Mouse (Mus musculus): ENCODE data around the gene Olfr794. TPM values are rescaled to one million over a fixed set of nuclear protein-coding genes. Genes with fewer than 3 reads are reported as not detected.

The Olfr794 gene
- not detected in 2 replicates for polyA plus RNA-seq (2012; rRNA removed)

DNA sequence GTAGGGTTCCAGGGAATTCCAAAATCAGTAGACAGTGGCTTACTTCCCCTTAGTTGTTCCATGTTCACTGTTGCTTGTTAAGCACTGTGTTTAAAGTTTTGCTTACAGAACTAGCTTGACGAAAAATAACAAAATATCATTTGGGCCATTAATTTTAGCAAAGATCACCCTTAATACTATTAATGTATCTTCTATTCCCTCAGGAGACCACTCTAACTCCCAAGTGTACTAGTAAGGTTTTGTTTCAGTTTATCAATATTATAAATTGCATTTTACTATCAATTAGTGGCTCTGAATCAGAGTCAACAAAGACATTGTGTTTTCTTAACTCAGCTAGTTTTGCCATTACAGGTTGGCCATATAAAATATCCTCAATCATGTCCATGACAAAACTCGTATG, at the start of gene Olfr794:
Olfr794 (plus strand) TSS at position 301 of the 400 bp plus-strand sequence.
- no peaks in the 10 kb centered on the region for H3K4me1 ChIP-seq (ENCODE audit: control insufficient read depth, insufficient read depth, low read length)
- no peak within 1 kb of the TSS for H3K4me3 ChIP-seq (replicated peaks; ENCODE audit: extremely low read depth, low read depth, low read length)
- TF ChIP-seq CTCF (IDR thresholded peaks at IDR 0.05; ENCODE audit: insufficient read depth, low read length) (no peak), POLR2A (IDR thresholded peaks at IDR 0.05; ENCODE audit: borderline replicate concordance, extremely low read depth, low read depth, low read length) (no peak)
- DNase-seq: no peak
- WGBS: 69% methylated on average over 2 of the region's 2 CpGs

DNA sequence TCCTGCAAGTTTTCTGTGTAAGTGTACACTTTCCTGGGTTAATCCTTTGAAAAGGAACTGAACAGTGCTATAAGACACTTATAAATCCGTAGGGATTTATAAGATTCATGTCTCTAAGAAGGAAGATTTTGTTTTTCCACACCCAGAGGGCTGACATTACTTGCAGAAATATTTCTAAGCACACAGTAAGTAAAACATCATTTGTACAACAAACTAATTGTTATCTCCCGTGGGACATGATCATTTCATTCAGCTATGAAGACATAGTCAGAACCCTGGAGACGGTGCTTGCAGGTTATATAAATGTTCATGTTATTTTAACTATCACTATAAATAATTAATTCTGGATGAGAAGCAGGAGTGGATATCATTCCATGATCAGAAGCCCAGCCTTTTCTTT, 46.0 kb upstream of the Olfr794 start, which contains the start of gene Olfr791:
Olfr791 (plus strand) TSS at position 301 of the 400 bp plus-strand sequence.
- Histone ChIP-seq H3K4me3 (replicated peaks; ENCODE audit: extremely low read depth, low read depth, low read length) (no peak within 1 kb of the TSS), H3K4me1 (ENCODE audit: control insufficient read depth, insufficient read depth, low read length) (no peaks in the 10 kb centered on the region)
- TF ChIP-seq CTCF (IDR thresholded peaks at IDR 0.05; ENCODE audit: insufficient read depth, low read length): no peak
- no peak for TF ChIP-seq POLR2A (IDR thresholded peaks at IDR 0.05; ENCODE audit: borderline replicate concordance, extremely low read depth, low read depth, low read length)
- 58% methylated on average over 3 of the region's 3 CpGs for WGBS
- no peak for DNase-seq

DNA sequence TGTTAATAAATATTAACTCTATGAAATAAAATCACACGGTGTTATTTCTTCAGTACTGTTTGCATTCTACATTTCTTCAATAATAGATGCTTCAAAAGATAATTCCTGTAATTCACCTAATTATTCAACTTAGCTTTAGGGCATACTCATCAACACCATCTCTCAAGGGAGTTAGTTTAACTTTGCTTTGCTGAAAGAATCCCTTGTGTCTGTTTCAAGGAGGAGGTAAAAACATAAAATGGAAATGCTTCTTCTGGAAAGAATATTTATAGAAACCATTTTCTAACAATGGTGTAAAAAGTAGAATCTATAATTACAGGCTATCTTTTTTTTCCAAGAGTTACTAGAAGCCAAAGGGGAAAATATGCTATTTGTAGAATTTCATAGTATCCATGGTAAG, 28.6 kb upstream of the Olfr794 start, which contains the start of gene Olfr792:
Olfr792 (plus strand) TSS at position 301 of the 400 bp plus-strand sequence.
- no peak for DNase-seq
- WGBS: 85% methylated on average over 1 of the region's 1 CpGs
- no peaks in the 10 kb centered on the region for H3K4me1 ChIP-seq (ENCODE audit: control insufficient read depth, insufficient read depth, low read length)
- no peak within 1 kb of the TSS for H3K4me3 ChIP-seq (replicated peaks; ENCODE audit: extremely low read depth, low read depth, low read length)
- TF ChIP-seq CTCF (IDR thresholded peaks at IDR 0.05; ENCODE audit: insufficient read depth, low read length) (no peak), POLR2A (IDR thresholded peaks at IDR 0.05; ENCODE audit: borderline replicate concordance, extremely low read depth, low read depth, low read length) (no peak)

GRCm38 (mm10) chr10:129549354-129549753, 18.1 kb upstream of the Olfr794 start:
- TF ChIP-seq CTCF (IDR thresholded peaks at IDR 0.05; ENCODE audit: insufficient read depth, low read length): no peak
- no peak for TF ChIP-seq POLR2A (IDR thresholded peaks at IDR 0.05; ENCODE audit: borderline replicate concordance, extremely low read depth, low read depth, low read length)
- DNase-seq: no peak

GRCm38 (mm10) chr10:129577066-129577465, 9.6 kb downstream of the Olfr794 start:
- Histone ChIP-seq H3K4me3 (replicated peaks; ENCODE audit: extremely low read depth, low read depth, low read length) (no peak overlapping the region), H3K4me1 (ENCODE audit: control insufficient read depth, insufficient read depth, low read length) (no peaks in the 10 kb centered on the region)
- DNase-seq: no peak
- WGBS: 60% methylated on average over 1 of the region's 1 CpGs
- TF ChIP-seq POLR2A (IDR thresholded peaks at IDR 0.05; ENCODE audit: borderline replicate concordance, extremely low read depth, low read depth, low read length) (no peak), CTCF (IDR thresholded peaks at IDR 0.05; ENCODE audit: insufficient read depth, low read length) (no peak)

More at GRCm38 (mm10) chr10:129549354-129549753, 18.1 kb upstream of the Olfr794 start:
- Histone ChIP-seq H3K4me1 (ENCODE audit: control insufficient read depth, insufficient read depth, low read length) (no peaks in the 10 kb centered on the region), H3K4me3 (replicated peaks; ENCODE audit: extremely low read depth, low read depth, low read length) (no peak overlapping the region)
- WGBS: 33% methylated on average over 1 of the region's 1 CpGs

DNA sequence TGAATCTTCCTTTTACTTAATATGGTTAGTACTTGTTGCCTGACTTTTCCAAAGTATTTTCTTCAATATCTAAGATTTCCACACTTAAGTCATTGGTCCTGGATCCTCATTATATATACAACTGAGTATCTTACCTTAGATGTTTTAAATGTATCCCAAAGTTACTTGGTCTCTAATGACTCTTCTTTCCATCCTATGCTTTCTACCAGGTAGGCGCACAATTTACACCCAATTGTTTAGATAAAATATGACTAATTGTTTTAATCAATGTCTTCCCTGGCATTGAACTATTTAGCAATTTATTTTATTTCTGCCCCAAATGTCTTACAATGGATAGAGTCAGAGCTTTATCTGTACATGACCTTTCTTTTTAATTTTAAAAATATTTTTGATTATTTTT, 45.0 kb downstream of the Olfr794 start, which contains the start of gene Olfr796:
Olfr796 (minus strand) TSS at position 101 of the 400 bp plus-strand sequence.
- no peak for DNase-seq
- no peak for TF ChIP-seq CTCF (IDR thresholded peaks at IDR 0.05; ENCODE audit: insufficient read depth, low read length)
- TF ChIP-seq POLR2A (IDR thresholded peaks at IDR 0.05; ENCODE audit: borderline replicate concordance, extremely low read depth, low read depth, low read length): no peak
- WGBS: 91% methylated on average over 1 of the region's 1 CpGs
- H3K4me1 ChIP-seq (ENCODE audit: control insufficient read depth, insufficient read depth, low read length): no peaks in the 10 kb centered on the region
- H3K4me3 ChIP-seq (replicated peaks; ENCODE audit: extremely low read depth, low read depth, low read length): no peak within 1 kb of the TSS

GRCm38 (mm10) chr10:129621724-129622123, 54.3 kb downstream of the Olfr794 start:
- H3K4me1 ChIP-seq (ENCODE audit: control insufficient read depth, insufficient read depth, low read length): no peaks in the 10 kb centered on the region
- 19% methylated on average over 1 of the region's 1 CpGs for WGBS
- no peak overlapping the region for H3K4me3 ChIP-seq (replicated peaks; ENCODE audit: extremely low read depth, low read depth, low read length)
- TF ChIP-seq POLR2A (IDR thresholded peaks at IDR 0.05; ENCODE audit: borderline replicate concordance, extremely low read depth, low read depth, low read length) (no peak), CTCF (IDR thresholded peaks at IDR 0.05; ENCODE audit: insufficient read depth, low read length) (no peak)
- DNase-seq: no peak

Other genes starting within 250 kb of the Olfr794 start
- gene Olfr780, start 249.5 kb upstream of the Olfr794 start, polyA plus RNA-seq (2012; rRNA removed): not detected in 2 replicates
- gene Olfr781, start 238.8 kb upstream of the Olfr794 start, polyA plus RNA-seq (2012; rRNA removed): not detected in 2 replicates
- not detected in 2 replicates for gene Olfr782, start 218.8 kb upstream of the Olfr794 start, polyA plus RNA-seq (2012; rRNA removed)
- gene Olfr784, start 183.6 kb upstream of the Olfr794 start, polyA plus RNA-seq (2012; rRNA removed): 0.05 TPM in 1 of 2 replicates, not detected in the other
- gene Olfr785, start 162.2 kb upstream of the Olfr794 start, polyA plus RNA-seq (2012; rRNA removed): not detected in 2 replicates
- not detected in 2 replicates for gene Olfr786, start 140.3 kb upstream of the Olfr794 start, polyA plus RNA-seq (2012; rRNA removed)
- gene Olfr787, start 105.8 kb upstream of the Olfr794 start, polyA plus RNA-seq (2012; rRNA removed): not detected in 2 replicates
- not detected in 2 replicates for gene Olfr788, start 96.7 kb upstream of the Olfr794 start, polyA plus RNA-seq (2012; rRNA removed)
- gene Olfr789, start 82.9 kb upstream of the Olfr794 start, polyA plus RNA-seq (2012; rRNA removed): not detected in 2 replicates
- not detected in 2 replicates for gene Olfr790, start 69.2 kb upstream of the Olfr794 start, polyA plus RNA-seq (2012; rRNA removed)
- gene Olfr791, start 45.9 kb upstream of the Olfr794 start, polyA plus RNA-seq (2012; rRNA removed): not detected in 2 replicates
- not detected in 2 replicates for gene Olfr792, start 28.5 kb upstream of the Olfr794 start, polyA plus RNA-seq (2012; rRNA removed)
- gene Olfr796, start 44.9 kb downstream of the Olfr794 start, polyA plus RNA-seq (2012; rRNA removed): not detected in 2 replicates
- gene Olfr798, start 60.3 kb downstream of the Olfr794 start, polyA plus RNA-seq (2012; rRNA removed): not detected in 2 replicates
- not detected in 2 replicates for gene Olfr799, start 69.8 kb downstream of the Olfr794 start, polyA plus RNA-seq (2012; rRNA removed)
- gene Olfr800, start 90.0 kb downstream of the Olfr794 start, polyA plus RNA-seq (2012; rRNA removed): not detected in 2 replicates
- not detected in 2 replicates for gene Olfr801, start 106.2 kb downstream of the Olfr794 start, polyA plus RNA-seq (2012; rRNA removed)
- gene Olfr802, start 120.5 kb downstream of the Olfr794 start, polyA plus RNA-seq (2012; rRNA removed): not detected in 2 replicates
- gene Olfr803, start 126.6 kb downstream of the Olfr794 start, polyA plus RNA-seq (2012; rRNA removed): not detected in 2 replicates
- not detected in 2 replicates for gene Olfr804, start 135.6 kb downstream of the Olfr794 start, polyA plus RNA-seq (2012; rRNA removed)
- not detected in 2 replicates for gene Olfr805, start 161.7 kb downstream of the Olfr794 start, polyA plus RNA-seq (2012; rRNA removed)
- not detected in 2 replicates for gene Olfr806, start 174.3 kb downstream of the Olfr794 start, polyA plus RNA-seq (2012; rRNA removed)
- gene Olfr807, start 190.1 kb downstream of the Olfr794 start, polyA plus RNA-seq (2012; rRNA removed): not detected in 2 replicates
- not detected in 2 replicates for gene Olfr808, start 197.8 kb downstream of the Olfr794 start, polyA plus RNA-seq (2012; rRNA removed)
- gene Olfr809, start 207.0 kb downstream of the Olfr794 start, polyA plus RNA-seq (2012; rRNA removed): not detected in 2 replicates
- gene Olfr810, start 227.3 kb downstream of the Olfr794 start, polyA plus RNA-seq (2012; rRNA removed): not detected in 2 replicates
- gene Olfr811, start 236.7 kb downstream of the Olfr794 start, polyA plus RNA-seq (2012; rRNA removed): not detected in 2 replicates